Mouse (Mus musculus) liver (tissue): ENCODE measurements around the gene Bphl.
"Not testable (repeated sequence)": the region's sequence is repeated elsewhere in the genome, so short reads cannot be mapped to it uniquely, and the experiment has no call there.

Experiments used
- DNase-seq: peaks from one replicate; pipeline ENCODE4 v3.0.0-alpha.2; 2020; ENCODE audit warnings: mixed read lengths

Gene Bphl

GRCm38 (mm10) chr13:34053673-34054282 is 16.4 kb downstream of the Bphl start:
- no peak for DNase-seq

- peak; percentile 18 for DNase-seq
Observed at GRCm38 (mm10) chr13:34054391-34054790, 17.0 kb downstream of the Bphl start.

GRCm38 (mm10) chr13:34054983-34055382 is 17.6 kb downstream of the Bphl start:
- no peak for DNase-seq

- no peak for DNase-seq
Observed at GRCm38 (mm10) chr13:34057252-34057651, 19.9 kb downstream of the Bphl start.

GRCm38 (mm10) chr13:34060061-34060460 is 22.7 kb downstream of the Bphl start:
- no peak for DNase-seq

DNA sequence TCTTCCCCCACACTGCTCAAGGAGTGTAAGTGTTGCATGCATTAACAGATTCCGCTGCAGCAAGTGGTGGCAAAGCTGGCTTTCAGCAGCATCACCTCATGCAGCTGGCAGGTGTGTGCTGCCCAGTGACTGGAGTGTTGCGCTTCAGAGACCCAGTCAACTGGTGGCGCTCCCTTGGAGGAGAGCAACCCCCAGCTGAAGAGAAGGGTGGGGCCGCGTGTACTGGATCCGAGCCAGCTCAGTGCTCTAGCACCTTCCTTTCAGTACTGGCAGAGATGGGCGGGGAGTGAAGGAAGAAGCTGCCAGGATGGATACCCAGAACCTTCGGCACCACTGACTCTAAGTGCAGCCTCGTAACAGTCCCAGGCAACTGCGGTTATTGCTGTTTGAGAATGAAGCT is 25.1 kb downstream of the Bphl start:
- DNase-seq = no peak

- no peak for DNase-seq
Observed at GRCm38 (mm10) chr13:34066351-34066750, 29.0 kb downstream of the Bphl start.

GRCm38 (mm10) chr13:34070296-34070695 is 32.9 kb downstream of the Bphl start:
- no peak for DNase-seq

- DNase-seq = no peak
Observed at GRCm38 (mm10) chr13:34071836-34072235, 34.4 kb downstream of the Bphl start.

GRCm38 (mm10) chr13:34072847-34073246 is 35.5 kb downstream of the Bphl start:
- DNase-seq = no peak

GRCm38 (mm10) chr13:34074441-34074840 is 37.0 kb downstream of the Bphl start:
- not testable (repeated sequence) for DNase-seq

DNA sequence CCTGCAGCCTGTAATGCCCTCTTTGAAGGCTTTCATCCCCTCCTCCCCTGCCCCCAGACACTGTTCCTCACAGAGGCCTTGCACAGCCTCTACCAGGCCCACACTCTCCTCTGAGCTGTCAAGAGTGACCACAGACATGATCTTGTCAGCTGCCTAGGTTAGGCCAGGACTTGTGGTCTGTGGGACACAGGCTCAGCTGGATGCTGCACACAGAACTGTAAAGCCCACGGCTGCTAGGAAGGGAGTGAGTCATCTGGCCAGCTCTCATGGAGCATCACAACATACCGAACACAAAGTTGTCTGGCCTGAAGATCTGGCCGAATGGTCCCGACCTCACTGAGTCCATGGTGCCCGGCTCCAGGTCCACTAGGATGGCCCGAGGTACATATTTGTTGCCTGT is 38.5 kb downstream of the Bphl start:
- not testable (repeated sequence) for DNase-seq

GRCm38 (mm10) chr13:34076561-34077491 is 39.4 kb downstream of the Bphl start:
- peak; percentile 24 for DNase-seq

GRCm38 (mm10) chr13:34077492-34078271 is 40.3 kb downstream of the Bphl start, which contains the start of gene Tubb2a:
Tubb2a (minus strand) TSS chr13:34078007.
- peak; percentile 94 for DNase-seq

- no peak for DNase-seq
Observed at GRCm38 (mm10) chr13:34078500-34079280, 41.3 kb downstream of the Bphl start.

DNA sequence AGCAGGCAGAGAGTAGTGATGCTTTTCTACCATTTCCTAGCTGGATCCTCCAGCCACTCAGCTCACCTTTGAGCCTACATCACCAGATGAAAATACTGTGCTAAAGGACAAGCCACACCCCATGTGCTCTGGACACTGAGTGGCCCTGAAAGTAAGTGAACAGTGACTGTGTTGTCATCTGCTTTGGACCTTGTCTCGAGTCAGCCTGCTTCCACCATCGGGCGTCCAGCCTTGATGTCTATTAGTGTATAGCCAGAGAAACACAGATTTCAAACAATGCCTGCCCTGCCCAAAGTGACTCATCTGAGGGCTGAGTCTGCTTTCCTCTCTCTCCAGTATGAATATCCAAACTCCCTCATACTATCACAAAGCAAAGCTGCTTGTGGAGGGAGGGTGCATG is 42.4 kb downstream of the Bphl start:
- no peak for DNase-seq

DNA sequence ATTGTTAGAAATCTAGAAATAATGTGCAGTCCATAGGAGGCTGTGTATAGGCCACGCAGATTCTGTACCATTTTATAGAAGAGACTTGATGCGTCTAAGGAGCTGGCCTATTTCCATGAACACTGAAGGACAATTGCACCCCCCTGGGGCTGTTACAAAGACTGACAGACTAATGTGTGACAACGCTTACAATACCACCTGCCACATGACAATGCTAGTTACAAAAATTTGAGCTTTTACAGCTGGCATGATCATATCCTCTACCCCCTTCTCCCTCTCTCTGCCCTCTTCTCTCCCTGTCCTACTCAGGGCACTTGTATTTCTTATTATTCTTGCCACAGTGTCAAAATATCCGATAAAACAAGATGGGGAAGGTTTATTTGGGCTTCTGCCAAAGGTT is 44.5 kb downstream of the Bphl start:
- DNase-seq = no peak

- DNase-seq = no peak
Observed at GRCm38 (mm10) chr13:34084026-34084750, 46.8 kb downstream of the Bphl start.

DNA sequence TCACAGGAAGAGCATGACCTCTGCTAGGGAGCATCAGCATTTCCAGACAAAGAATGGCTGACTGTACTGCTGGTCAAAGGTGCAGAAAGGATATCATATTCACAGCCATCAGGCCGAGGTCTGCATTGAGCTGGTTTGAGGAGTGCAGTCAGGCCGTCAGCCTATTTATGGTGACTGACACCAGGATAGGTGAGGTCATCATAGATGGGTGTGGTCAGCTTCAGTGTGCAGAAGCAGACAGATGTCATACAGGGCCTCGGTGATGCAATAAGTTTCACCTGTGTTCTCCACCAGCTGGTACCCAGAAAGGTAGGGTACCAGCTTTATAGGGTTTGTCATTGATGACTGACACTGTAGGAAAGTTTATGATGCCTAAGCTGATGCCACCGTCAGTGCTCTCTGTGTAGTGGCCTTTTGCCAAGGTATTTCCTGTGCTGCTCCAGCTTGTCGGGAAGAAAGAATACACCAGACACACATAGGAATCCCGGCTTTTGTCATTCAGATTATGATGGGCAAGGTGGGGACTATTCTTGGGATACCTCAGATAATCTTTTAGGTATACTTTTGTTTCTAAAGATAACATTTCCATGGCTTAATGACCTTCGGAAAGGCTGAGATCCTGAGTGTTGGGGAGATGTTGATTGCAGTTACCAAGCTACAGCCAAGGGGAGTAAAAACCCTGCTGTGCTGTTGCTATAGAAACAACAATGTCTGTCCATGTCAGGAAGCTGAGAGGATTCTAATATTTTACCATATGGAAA is 49.8 kb downstream of the Bphl start:
- no peak for DNase-seq

DNA sequence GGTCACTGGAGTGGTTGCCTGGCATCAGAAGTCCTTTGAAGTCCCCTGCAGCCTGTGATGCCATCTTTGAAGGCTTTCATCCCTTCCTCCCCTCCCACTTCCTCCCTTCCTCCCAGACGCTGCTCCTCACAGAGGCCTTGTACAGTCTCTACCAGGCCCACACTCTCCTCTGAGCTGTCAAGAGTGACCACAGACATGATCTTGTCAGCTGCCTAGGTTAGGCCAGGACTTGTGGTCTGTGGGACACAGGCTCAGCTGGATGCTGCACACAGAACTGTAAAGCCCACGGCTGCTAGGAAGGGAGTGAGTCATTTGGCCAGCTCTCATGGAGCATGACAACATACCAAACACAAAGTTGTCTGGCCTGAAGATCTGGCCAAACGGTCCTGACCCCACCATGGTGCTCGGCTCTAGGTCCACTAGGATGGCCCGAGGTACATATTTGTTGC is 50.8 kb downstream of the Bphl start:
- DNase-seq = not testable (repeated sequence)

DNA sequence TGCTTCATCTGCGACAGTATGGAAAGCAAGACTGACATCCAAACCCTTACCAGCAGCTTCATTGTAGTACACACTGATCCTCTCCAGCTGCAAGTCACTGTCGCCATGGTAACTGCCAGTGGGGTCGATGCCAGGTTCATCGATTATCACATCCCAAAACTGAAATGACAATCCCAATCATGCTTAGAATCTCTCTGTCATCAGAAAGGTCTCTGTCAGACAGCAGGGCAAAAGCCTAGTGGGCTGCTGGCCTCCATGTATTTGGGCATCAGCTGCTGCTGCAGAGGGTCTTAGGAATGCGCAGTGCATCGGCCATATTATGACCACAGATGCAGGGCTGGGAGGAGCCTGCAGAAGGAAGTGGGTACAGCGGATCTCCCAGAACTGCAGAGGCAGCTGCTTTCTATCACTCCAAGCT is 51.5 kb downstream of the Bphl start:
- no peak for DNase-seq
